In genomic region chr5:89384204-89384603, GRCm38 (mm10) we compare ENCODE assay signal across 9 mouse cellular contexts.
DNase-seq lines count a peak whose midpoint lies in the region; ATAC-seq and TF ChIP-seq lines count a peak whose summit lies in the region.
"Had no signal": no experiment of that assay in that cellular context is flagged by ENCODE, and none has a peak within 500 bp of the region (broad histone marks: within the 10 kb centered on the region; RNA-seq: fewer than 3 reads in every experiment).

No protein-coding gene starts in this region.

- no peaks in the 10 kb centered on the region for H3K9me3 ChIP-seq in hindbrain, postnatal 0 days (ENCODE audit: low read length)
- H3K9me3 ChIP-seq in midbrain, embryonic 12.5 days, result no peaks in the 10 kb centered on the region
- H3K9me3 ChIP-seq: megakaryocyte, embryonic 14.5 days had no signal

- no peaks in the 10 kb centered on the region for H3K4me1 ChIP-seq in hindbrain, postnatal 0 days (ENCODE audit: insufficient read depth, low read length)
- H3K4me1 ChIP-seq in midbrain, embryonic 12.5 days, result no peaks in the 10 kb centered on the region
- H3K4me1 ChIP-seq in thymus, adult 2 months (replicated peaks; ENCODE audit: control insufficient read depth, insufficient read depth, low read length), result no peaks in the 10 kb centered on the region
- H3K4me1 ChIP-seq: megakaryocyte, embryonic 14.5 days had no signal

- peak; percentile 79 for TF ChIP-seq CTCF in hindbrain, postnatal 0 days (IDR thresholded peaks at IDR 0.05; ENCODE audit: low read depth)
- no peak for TF ChIP-seq CTCF in thymus, adult 2 months (IDR thresholded peaks at IDR 0.05; ENCODE audit: borderline replicate concordance, control insufficient read depth, extremely low read depth, insufficient read depth, low read length, poor library complexity)

- ATAC-seq in frontal cortex, adult (ENCODE audit: low TSS enrichment), result peak; percentile 98
- peak; percentile 76 for ATAC-seq in hindbrain, postnatal 0 days
- ATAC-seq in midbrain, embryonic 12.5 days (ENCODE audit: low FRiP score, low read depth), result peak; percentile 52; the same call in 1 of the 2 replicates
- no peak for ATAC-seq in monocyte, adult 5-6 weeks (replicated peaks; ENCODE audit: insufficient number of reproducible peaks, low FRiP score, low TSS enrichment, poor library complexity, severe bottlenecking)

- 38% methylated on average over 5 of the region's 5 CpGs for whole genome bisulfite sequencing in hindbrain, postnatal 0 days
- WGBS in midbrain, embryonic 12.5 days, result 55% methylated on average over 5 of the region's 5 CpGs
- 33% methylated on average over 5 of the region's 5 CpGs for WGBS in thymus, adult 2 months

- no peak overlapping the region for H3K27ac ChIP-seq in hindbrain, postnatal 0 days
- H3K27ac ChIP-seq in midbrain, embryonic 12.5 days (replicated peaks), result no peak overlapping the region
- H3K27ac ChIP-seq in thymus, adult 2 months (ENCODE audit: control insufficient read depth, insufficient read depth, low read length), result no peak overlapping the region

- H3K4me2 ChIP-seq in hindbrain, postnatal 0 days (ENCODE audit: low read depth, low read length), result no peak overlapping the region
- H3K4me2 ChIP-seq in midbrain, embryonic 12.5 days (replicated peaks), result no peak overlapping the region

- H3K27me3 ChIP-seq in hindbrain, postnatal 0 days (ENCODE audit: insufficient read depth, low read length), result no peaks in the 10 kb centered on the region
- H3K27me3 ChIP-seq in midbrain, embryonic 12.5 days, result no peaks in the 10 kb centered on the region
- no peaks in the 10 kb centered on the region for H3K27me3 ChIP-seq in thymus, adult 2 months (ENCODE audit: control insufficient read depth, insufficient read depth, low read length)
- H3K27me3 ChIP-seq: megakaryocyte, embryonic 14.5 days had no signal

- H3K9ac ChIP-seq in hindbrain, postnatal 0 days (replicated peaks; ENCODE audit: low read length), result no peak overlapping the region
- no peak overlapping the region for H3K9ac ChIP-seq in midbrain, embryonic 12.5 days (replicated peaks)

- no peak for DNase-seq in frontal cortex, postnatal 10 days (ENCODE audit: low spot score in 2 of 2)
- peak; percentile 41 for DNase-seq in 416B (ENCODE audit: low read depth)
- DNase-seq in cerebellum, adult 9-11 months, result peak; percentile 33
- DNase-seq in hindbrain, postnatal 0 days (ENCODE audit: low spot score), result peak; percentile 83
- no peak for DNase-seq in thymus, adult 2 months

- no peaks in the 10 kb centered on the region for H3K36me3 ChIP-seq in hindbrain, postnatal 0 days (ENCODE audit: insufficient read depth, low read length)
- H3K36me3 ChIP-seq in midbrain, embryonic 12.5 days, result no peaks in the 10 kb centered on the region
- H3K36me3 ChIP-seq in thymus, adult 2 months (ENCODE audit: control insufficient read depth, insufficient read depth, low read length), result no peaks in the 10 kb centered on the region

- H3K4me3 ChIP-seq in hindbrain, postnatal 0 days (ENCODE audit: low read length), result no peak overlapping the region
- H3K4me3 ChIP-seq in midbrain, embryonic 12.5 days, result no peak overlapping the region
- no peak overlapping the region for H3K4me3 ChIP-seq in thymus, adult 2 months (ENCODE audit: control insufficient read depth, insufficient read depth, low read length)
- H3K4me3 ChIP-seq: megakaryocyte, embryonic 14.5 days had no signal

- no peak for TF ChIP-seq POLR2A in thymus, adult 2 months (IDR thresholded peaks at IDR 0.05; ENCODE audit: control insufficient read depth, extremely low read depth, insufficient read depth, low read length, poor library complexity)

Comparison
In these comparisons a context has a peak if more than half of its experiments do, and no peak if none do; other contexts are left out.
1. DNase-seq: peak in 416B (single experiment), cerebellum, adult 9-11 months (single experiment) and hindbrain, postnatal 0 days (single experiment); none in frontal cortex, postnatal 10 days (0 of 2) and thymus, adult 2 months (single experiment).